Mouse (Mus musculus): ENCODE measurements around the gene Mrpl55. TPM values are rescaled to one million over a fixed set of nuclear protein-coding genes. Genes with fewer than 3 reads are reported as not detected.

Mrpl55 gene
- polyA plus RNA-seq, 1 experiment from 2014 or later: 92.6 TPM

DNA sequence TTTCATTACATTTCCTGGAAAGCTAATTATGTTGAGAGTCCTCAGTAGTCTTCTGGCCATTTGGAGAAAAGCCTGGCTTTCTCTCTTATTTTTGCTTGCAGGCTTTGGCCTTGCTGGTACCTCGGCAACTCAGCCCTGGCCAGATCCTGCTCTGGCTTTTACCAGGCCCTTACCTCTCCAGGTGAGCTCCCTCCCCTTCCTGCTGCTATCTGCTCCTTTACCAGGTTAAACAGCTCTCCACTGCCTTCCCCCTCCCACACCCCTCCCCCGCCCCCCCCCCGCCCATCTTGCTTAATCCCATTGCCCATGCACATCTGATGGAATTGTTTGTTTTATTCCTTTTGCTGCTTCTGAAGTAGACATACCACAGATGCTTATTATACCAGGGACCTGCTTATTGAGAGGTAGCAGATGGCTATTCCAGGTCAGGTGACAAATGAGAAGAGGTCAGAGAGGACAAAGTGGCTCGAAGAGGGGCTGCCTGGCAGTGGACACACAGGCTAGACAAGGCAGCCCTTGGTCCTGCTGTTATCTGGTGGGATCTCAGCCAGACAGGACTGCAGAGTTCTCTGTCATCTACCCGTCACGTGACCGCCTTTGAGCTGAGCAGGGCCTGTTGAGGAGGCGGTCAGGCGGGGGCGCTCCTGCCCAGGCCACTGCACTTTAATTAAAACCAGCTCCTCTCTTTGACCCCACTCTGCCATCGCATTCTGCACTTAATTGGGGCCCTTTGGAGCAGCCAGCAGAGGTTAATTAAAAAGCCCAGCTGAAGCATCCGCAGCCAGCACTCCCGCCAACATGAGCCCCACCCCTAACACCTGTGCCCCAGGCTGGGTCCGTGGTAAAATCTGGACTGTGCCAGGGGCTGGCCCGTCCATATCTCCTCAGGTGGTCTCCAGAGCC, 36.5 kb downstream of the Mrpl55 start:
- no peak overlapping the region for H3K4me2 ChIP-seq
- ATAC-seq (ENCODE audit: borderline replicate concordance, extremely low read depth, low FRiP score, low TSS enrichment): peak; percentile 75
- H3K4me3 ChIP-seq: no peak overlapping the region
- no peaks in the 10 kb centered on the region for H3K36me3 ChIP-seq
- peak overlapping the region; percentile 41 for H3K27ac ChIP-seq
- H3K4me1 ChIP-seq: peaks cover 14% of the 10 kb centered on the region
- no peak overlapping the region for H3K9ac ChIP-seq
- peaks cover 13% of the 10 kb centered on the region for H3K27me3 ChIP-seq
- no peaks in the 10 kb centered on the region for H3K9me3 ChIP-seq
- WGBS: 4% methylated on average over 14 of the region's 15 CpGs

DNA sequence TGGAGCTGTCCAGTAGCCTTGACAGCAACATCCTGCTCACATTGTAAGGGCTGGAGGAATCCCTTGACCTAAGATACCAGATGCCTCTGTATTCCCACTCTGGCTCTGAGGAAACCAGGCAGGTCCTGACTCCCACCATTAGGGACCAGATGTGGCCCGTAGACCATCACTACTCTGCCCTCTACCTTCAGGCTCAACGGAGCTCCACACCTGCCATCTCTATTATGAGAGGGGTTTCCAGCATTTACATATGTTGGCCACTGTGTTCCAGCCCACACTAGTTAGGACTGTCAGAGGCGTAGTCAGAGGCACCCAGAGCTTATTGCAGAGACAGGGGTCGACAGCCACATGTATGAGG, 37.1 kb downstream of the Mrpl55 start:
- H3K27ac ChIP-seq: peak overlapping the region; percentile 41; the same call in 1 of the 2 replicates
- ATAC-seq (ENCODE audit: borderline replicate concordance, extremely low read depth, low FRiP score, low TSS enrichment): peak; percentile 22; the same call in 1 of the 2 replicates
- H3K27me3 ChIP-seq: peaks cover 13% of the 10 kb centered on the region
- H3K4me1 ChIP-seq: peaks cover 14% of the 10 kb centered on the region
- WGBS: 51% methylated on average over 4 of the region's 4 CpGs
- H3K4me2 ChIP-seq: no peak overlapping the region
- no peak overlapping the region for H3K4me3 ChIP-seq
- no peaks in the 10 kb centered on the region for H3K9me3 ChIP-seq
- no peaks in the 10 kb centered on the region for H3K36me3 ChIP-seq
- H3K9ac ChIP-seq: no peak overlapping the region

DNA sequence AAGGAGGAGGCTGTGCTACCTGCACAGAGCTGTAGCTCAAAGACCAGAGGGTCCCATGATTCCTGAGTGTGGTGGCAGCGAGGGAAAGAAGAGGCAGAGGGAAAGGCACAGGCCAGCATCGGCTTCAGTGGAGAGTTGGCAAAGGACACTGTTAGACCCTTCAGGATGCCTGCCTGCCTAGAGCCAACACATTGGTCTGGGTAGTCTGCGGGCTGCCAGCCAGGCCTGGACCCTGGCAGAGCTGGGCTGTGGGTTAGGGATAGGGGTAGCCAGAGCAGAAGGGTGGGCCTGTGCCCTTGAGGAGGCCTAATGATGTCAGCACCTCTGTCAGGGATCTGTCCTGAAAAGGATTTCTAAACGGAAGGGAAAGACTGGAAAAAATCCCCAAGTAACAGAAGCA, 37.5 kb downstream of the Mrpl55 start:
- Histone ChIP-seq H3K36me3 (no peaks in the 10 kb centered on the region), H3K9ac (no peak overlapping the region), H3K27me3 (peaks cover 13% of the 10 kb centered on the region), H3K4me3 (no peak overlapping the region), H3K9me3 (no peaks in the 10 kb centered on the region), H3K27ac (no peak overlapping the region), H3K4me1 (peaks cover 14% of the 10 kb centered on the region), H3K4me2 (no peak overlapping the region)
- WGBS: 79% methylated on average over 4 of the region's 4 CpGs
- no peak for ATAC-seq (ENCODE audit: borderline replicate concordance, extremely low read depth, low FRiP score, low TSS enrichment)

GRCm38 (mm10) chr11:59241841-59242240, 39.6 kb downstream of the Mrpl55 start:
- no peak overlapping the region for H3K27ac ChIP-seq
- 13% methylated on average over 3 of the region's 3 CpGs for WGBS
- H3K36me3 ChIP-seq: no peaks in the 10 kb centered on the region
- peaks cover 14% of the 10 kb centered on the region for H3K4me1 ChIP-seq
- H3K4me3 ChIP-seq: no peak overlapping the region
- H3K4me2 ChIP-seq: no peak overlapping the region
- no peak overlapping the region for H3K9ac ChIP-seq
- H3K27me3 ChIP-seq: peaks cover 13% of the 10 kb centered on the region
- ATAC-seq (ENCODE audit: borderline replicate concordance, extremely low read depth, low FRiP score, low TSS enrichment): no peak
- no peaks in the 10 kb centered on the region for H3K9me3 ChIP-seq

DNA sequence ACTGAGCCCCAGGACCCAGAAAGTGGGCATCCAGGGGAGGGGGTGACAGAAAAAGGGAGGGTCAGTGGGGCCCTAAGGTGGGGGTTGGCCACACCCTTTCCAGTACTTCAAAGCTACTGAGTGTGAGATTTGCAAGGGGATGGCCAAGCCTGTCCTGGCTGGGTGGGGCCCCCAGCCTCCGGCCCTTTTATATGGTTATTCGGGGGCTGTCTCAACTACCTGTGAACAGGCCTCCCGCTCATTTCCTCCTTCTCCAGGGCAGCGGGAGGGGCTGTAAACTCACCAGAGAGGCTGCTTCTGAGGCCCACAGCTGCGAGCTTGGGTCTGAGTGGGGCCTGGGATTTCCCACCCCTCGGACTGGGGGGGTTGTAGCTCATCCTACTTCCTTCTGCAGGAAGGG, 41.6 kb downstream of the Mrpl55 start:
- Histone ChIP-seq H3K4me1 (peaks cover 6% of the 10 kb centered on the region), H3K4me2 (no peak overlapping the region), H3K4me3 (no peak overlapping the region), H3K9me3 (no peaks in the 10 kb centered on the region), H3K27ac (no peak overlapping the region), H3K27me3 (peaks cover 13% of the 10 kb centered on the region), H3K36me3 (no peaks in the 10 kb centered on the region), H3K9ac (no peak overlapping the region)
- 19% methylated on average over 6 of the region's 6 CpGs for WGBS
- no peak for ATAC-seq (ENCODE audit: borderline replicate concordance, extremely low read depth, low FRiP score, low TSS enrichment)

- ATAC-seq (ENCODE audit: borderline replicate concordance, extremely low read depth, low FRiP score, low TSS enrichment): no peak
- H3K9ac ChIP-seq: no peak overlapping the region
- H3K9me3 ChIP-seq: no peaks in the 10 kb centered on the region
- 44% methylated on average over 10 of the region's 10 CpGs for WGBS
- H3K4me3 ChIP-seq: no peak overlapping the region
- no peak overlapping the region for H3K4me2 ChIP-seq
- no peak overlapping the region for H3K27ac ChIP-seq
- H3K4me1 ChIP-seq: no peaks in the 10 kb centered on the region
- H3K36me3 ChIP-seq: no peaks in the 10 kb centered on the region
- peaks cover 19% of the 10 kb centered on the region for H3K27me3 ChIP-seq
Observed at GRCm38 (mm10) chr11:59248101-59248500, 45.8 kb downstream of the Mrpl55 start.

Other genes with a start within 250 kb of the Mrpl55 start
- 22.2 and 23.7 TPM in 2 replicates for gene Hist3h2a, start 247.8 kb upstream of the Mrpl55 start, polyA plus RNA-seq (2015; fragmentation: Nextera tagmentation; extraction: Ambion mirVana)
- 0.31 and 0.39 TPM in 2 replicates for gene Trim17, start 247.8 kb upstream of the Mrpl55 start, polyA plus RNA-seq (2015; fragmentation: Nextera tagmentation; extraction: Ambion mirVana)
- 19.9 and 22.9 TPM in 2 replicates for gene Trim11, start 224.4 kb upstream of the Mrpl55 start, polyA plus RNA-seq (2015; fragmentation: Nextera tagmentation; extraction: Ambion mirVana)
- gene Obscn, start 66.1 kb upstream of the Mrpl55 start, polyA plus RNA-seq (2015; fragmentation: Nextera tagmentation; extraction: Ambion mirVana): 1.9 and 3.0 TPM in 2 replicates
- gene Iba57, start 38.7 kb upstream of the Mrpl55 start, polyA plus RNA-seq (2015; fragmentation: Nextera tagmentation; extraction: Ambion mirVana): 4.5 and 5.3 TPM in 2 replicates
- gene Gjc2, start 19.3 kb upstream of the Mrpl55 start, polyA plus RNA-seq (2015; fragmentation: Nextera tagmentation; extraction: Ambion mirVana): 0.56 and 0.60 TPM in 2 replicates
- gene Guk1, start 10.3 kb upstream of the Mrpl55 start, polyA plus RNA-seq (2015; fragmentation: Nextera tagmentation; extraction: Ambion mirVana): 131 and 141 TPM in 2 replicates
- gene 2310033P09Rik, start 5.8 kb downstream of the Mrpl55 start, polyA plus RNA-seq (2015; fragmentation: Nextera tagmentation; extraction: Ambion mirVana): 31.9 and 32.3 TPM in 2 replicates
- gene Arf1, start 25.8 kb downstream of the Mrpl55 start, polyA plus RNA-seq (2015; fragmentation: Nextera tagmentation; extraction: Ambion mirVana): 724 and 743 TPM in 2 replicates
- gene Wnt3a, start 88.3 kb downstream of the Mrpl55 start, polyA plus RNA-seq (2015; fragmentation: Nextera tagmentation; extraction: Ambion mirVana): 0.08 and 0.14 TPM in 2 replicates
- gene Wnt9a, start 104.4 kb downstream of the Mrpl55 start, polyA plus RNA-seq (2015; fragmentation: Nextera tagmentation; extraction: Ambion mirVana): 3.0 and 3.1 TPM in 2 replicates
- gene Prss38, start 173.2 kb downstream of the Mrpl55 start, polyA plus RNA-seq (2015; fragmentation: Nextera tagmentation; extraction: Ambion mirVana): not detected in 2 replicates
- gene Jmjd4, start 247.6 kb downstream of the Mrpl55 start, polyA plus RNA-seq (2015; fragmentation: Nextera tagmentation; extraction: Ambion mirVana): 10.6 and 11.4 TPM in 2 replicates
- gene Snap47, start 248.7 kb downstream of the Mrpl55 start, polyA plus RNA-seq (2015; fragmentation: Nextera tagmentation; extraction: Ambion mirVana): 94.3 and 98.9 TPM in 2 replicates